Mouse (Mus musculus) left cerebral cortex, postnatal 4 days (tissue): Measurements from ENCODE around the gene Brsk2. TPM values are rescaled to one million over a fixed set of nuclear protein-coding genes. Genes with fewer than 3 reads are reported as not detected.
"Not testable (repeated sequence)": the region's sequence is repeated elsewhere in the genome, so short reads cannot be mapped to it uniquely, and the experiment has no call there.

Experiments used
- DNase-seq: peaks from one replicate; pipeline ENCODE4 v3.0.0-alpha.2; 2022
- intact Hi-C: fragments of 180-260 bp; cut with DNase I; formaldehyde crosslinking; loops from one replicate; pipeline ENCODE4 v1.15.1; 2025
- total RNA-seq, 2 experiments: library from RNA; stranded (reverse); gene quantifications; 2 replicates each; pipeline ENCODE4 v1.2.3; 2021

Brsk2 gene
- 100 to 1,000 TPM; 167 TPM for total RNA-seq

DNA sequence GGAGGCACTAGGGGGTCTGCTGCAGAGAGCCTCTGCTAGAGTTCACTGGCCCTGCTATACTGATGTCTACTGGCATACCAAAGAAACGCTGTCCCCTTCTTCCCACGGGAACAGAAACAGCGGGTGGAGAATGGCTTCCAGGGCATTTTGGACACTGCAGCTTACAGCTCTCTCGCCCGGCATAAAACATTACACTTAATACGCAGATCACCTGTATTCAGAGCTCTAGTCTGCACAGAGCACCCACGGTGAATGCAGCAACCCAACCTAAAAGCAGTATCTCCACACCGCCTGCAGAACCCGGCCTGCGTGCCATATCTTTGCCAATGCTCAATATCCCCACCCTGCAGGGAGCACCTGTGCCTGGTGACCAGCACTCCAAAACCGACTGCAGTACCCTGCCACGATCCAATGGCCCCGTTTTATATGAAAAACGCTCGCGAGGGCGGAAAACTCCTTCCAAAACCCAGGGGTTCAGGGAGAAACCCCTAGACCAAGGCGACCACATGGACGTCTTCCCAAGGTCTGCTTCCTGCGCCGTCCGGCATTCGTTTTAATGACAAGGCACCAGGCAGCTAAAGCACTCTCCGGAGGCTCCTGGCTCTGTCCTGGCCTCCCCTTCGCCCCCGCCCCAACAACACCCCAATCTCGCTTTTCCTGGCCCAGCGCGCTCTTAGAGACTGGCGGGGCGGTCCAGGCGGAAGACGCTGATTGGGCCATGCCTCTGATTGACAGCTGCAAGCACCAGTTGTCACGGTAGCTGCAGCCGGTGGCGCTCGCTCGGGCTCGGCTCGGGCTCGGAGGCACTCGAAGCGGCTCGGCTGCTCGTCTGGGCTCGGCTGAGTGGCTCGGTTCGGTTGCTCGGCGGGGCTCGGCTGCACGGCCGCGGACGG, at the start of gene Brsk2:
Brsk2 (plus strand) TSS at position 846 of the 893 bp plus-strand sequence.
- intact Hi-C loops = no loop called here
- DNase-seq = peak; percentile 98

DNA sequence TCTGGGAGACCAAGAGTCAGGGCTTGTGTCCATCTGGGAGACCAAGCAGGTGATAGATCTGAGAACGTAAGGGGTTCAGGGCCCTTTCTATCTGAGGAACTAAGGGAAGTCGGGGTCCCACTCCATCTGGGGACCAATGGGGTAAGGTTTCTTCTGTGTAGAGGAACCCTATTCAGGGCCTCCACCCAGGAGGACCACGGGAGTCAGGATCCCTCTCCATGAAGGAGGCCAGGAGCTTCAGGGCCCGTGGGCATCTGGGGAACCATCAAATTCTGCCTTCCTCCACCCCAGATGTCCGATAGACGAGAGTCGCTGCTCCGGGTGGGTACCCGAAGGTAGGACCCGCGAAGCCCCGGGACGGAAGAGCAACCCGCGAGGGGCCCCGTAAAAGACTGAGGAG, 47.7 kb upstream of the Brsk2 start:
- DNase-seq = no peak
- intact Hi-C loops = no loop called here

DNA sequence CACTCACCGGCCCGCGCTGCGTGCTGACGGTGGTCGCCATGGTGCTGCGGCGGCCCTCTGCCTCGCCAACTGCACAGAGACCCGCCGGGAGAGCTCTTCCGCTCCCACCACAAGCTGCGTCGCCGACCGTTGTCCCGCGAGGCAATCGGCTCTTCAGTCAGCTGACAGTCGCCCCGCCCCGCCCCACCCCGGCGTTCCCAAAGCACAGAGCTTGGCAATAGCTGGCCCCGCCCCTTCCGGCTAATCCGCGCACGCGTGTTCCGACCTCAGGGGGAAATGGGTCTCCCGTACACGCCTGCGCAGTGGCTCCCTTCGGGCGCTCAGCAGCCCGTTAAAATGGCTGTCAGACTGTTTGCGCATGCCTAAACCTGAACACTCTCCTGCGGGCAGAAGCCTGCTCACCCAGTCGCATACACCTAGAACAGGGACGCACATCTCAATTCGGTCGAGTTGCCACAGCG, 47.3 kb upstream of the Brsk2 start:
- peak; percentile 100 for DNase-seq
- intact Hi-C loops = no loop called here

DNA sequence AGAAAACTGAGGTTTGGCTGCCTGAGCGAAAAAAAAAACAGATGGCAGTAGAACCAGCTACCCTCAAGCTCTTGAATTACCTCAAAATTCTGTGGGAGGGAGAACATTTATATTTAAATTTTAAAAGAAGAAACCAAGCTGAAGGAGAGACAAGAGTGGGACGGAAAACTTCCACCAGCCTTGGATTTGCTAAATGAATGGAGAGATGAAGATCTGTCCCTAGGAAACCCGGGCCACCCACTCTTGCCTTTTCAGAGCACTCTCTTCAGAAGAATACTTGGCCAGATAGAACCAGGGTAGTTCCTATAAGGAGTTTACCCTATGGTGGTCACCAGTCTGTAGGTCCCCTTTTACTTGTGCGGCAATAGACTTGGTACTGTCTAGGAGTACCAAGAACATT, 46.8 kb upstream of the Brsk2 start:
- intact Hi-C loops = no loop called here
- DNase-seq = no peak

- intact Hi-C loops = no loop called here
- no peak for DNase-seq
Measured at GRCm38 (mm10) chr7:141908591-141908990, 41.0 kb upstream of the Brsk2 start.

- intact Hi-C loops = no loop called here
- no peak for DNase-seq
Measured at GRCm38 (mm10) chr7:141911305-141911704, 38.2 kb upstream of the Brsk2 start.

GRCm38 (mm10) chr7:141918407-141918806, 31.1 kb upstream of the Brsk2 start, which contains the start of gene Tollip:
Gene Tollip (minus strand): TSS chr7:141918507.
- no peak for DNase-seq
- intact Hi-C loops = no loop called here

GRCm38 (mm10) chr7:141924121-141924520, 25.4 kb upstream of the Brsk2 start:
- intact Hi-C loops, DNase-seq: not testable (repeated sequence)

GRCm38 (mm10) chr7:141924917-141925316, 24.6 kb upstream of the Brsk2 start:
- intact Hi-C loops = no loop called here
- DNase-seq = peak; percentile 90

GRCm38 (mm10) chr7:141928642-141929041, 20.9 kb upstream of the Brsk2 start:
- no peak for DNase-seq
- intact Hi-C loops = no loop called here

GRCm38 (mm10) chr7:141934128-141934898, 15.2 kb upstream of the Brsk2 start:
- intact Hi-C loops = no loop called here
- DNase-seq = peak; percentile 96

GRCm38 (mm10) chr7:141934951-141935350, 14.6 kb upstream of the Brsk2 start:
- intact Hi-C loops = no loop called here
- no peak for DNase-seq

GRCm38 (mm10) chr7:141943444-141943843, 6.1 kb upstream of the Brsk2 start:
- intact Hi-C loops = no loop called here
- peak; percentile 49 for DNase-seq

GRCm38 (mm10) chr7:141945927-141946326, 3.6 kb upstream of the Brsk2 start:
- peak; percentile 55 for DNase-seq
- intact Hi-C loops = no loop called here

DNA sequence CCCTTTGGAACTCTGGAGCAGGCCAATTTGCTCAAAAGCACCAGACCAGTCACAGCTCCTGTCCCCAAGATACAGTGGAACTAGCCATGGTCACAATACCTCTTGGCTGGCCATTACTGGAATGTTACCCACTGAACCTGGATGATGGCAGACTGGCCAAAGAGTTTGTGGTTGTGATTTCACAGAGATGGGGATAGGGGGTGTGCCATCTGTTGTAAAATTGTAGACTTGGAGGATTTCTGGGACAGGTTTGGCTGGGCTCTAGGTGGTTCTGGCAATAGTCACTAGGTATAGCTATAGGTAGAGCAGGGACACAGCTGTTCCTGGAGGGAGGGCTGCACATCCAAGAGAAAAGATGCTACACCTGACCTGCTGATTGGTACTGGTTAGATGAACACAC, 2.0 kb upstream of the Brsk2 start:
- intact Hi-C loops = no loop called here
- DNase-seq = no peak

DNA sequence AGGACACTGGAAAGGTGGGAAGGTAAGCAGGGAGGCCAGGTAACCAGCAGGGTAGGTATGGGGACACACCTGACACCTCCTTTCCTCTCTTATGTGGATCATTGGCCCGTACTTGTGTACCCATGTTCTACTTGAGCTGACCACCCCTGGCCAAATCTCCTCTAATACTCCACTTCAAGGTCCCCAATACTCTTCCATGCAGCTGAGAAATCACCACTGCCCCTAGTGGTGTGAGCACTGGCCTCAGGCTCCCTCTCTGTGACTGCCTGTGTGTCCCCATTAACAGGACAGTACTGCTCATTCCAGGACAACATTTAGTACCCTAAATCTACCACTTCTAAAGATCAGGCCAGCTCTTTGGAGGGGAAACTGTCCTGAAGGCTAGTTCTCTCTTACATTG, 1.5 kb upstream of the Brsk2 start:
- DNase-seq = no peak
- intact Hi-C loops = no loop called here

- no peak for DNase-seq
- intact Hi-C loops = no loop called here
Measured at GRCm38 (mm10) chr7:141949799-141950103, 200 bp downstream of the Brsk2 start.

GRCm38 (mm10) chr7:141950104-141951013, 808 bp downstream of the Brsk2 start:
- DNase-seq = peak; percentile 87
- intact Hi-C loops = no loop called here

GRCm38 (mm10) chr7:141951821-141952220, 2.3 kb downstream of the Brsk2 start:
- intact Hi-C loops = no loop called here
- DNase-seq = no peak

GRCm38 (mm10) chr7:141952920-141953319, 3.4 kb downstream of the Brsk2 start:
- intact Hi-C loops = no loop called here
- DNase-seq = no peak

DNA sequence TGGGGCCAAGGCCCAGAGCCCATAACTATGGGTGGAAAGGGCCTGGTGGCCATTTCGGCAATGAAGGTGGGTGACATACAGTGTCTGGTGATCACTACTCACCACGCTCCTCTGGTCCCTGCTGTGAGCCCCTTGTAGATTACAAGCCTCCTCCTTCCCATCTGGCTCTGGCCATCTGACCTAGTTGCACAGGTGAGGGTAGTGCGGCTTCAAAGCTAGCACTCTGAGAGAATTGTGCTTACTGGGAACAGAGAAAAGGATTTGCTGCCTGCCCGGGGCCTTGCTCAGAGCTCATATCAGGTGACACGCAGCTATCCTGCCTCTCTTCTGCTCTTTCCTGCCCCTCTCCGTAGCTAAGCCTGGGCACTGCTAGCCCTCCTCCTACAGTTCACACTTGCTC, 4.1 kb downstream of the Brsk2 start:
- intact Hi-C loops = no loop called here
- DNase-seq = no peak
